Mouse (Mus musculus) brain, embryonic 18.5 days (tissue): ENCODE measurements at regions not wholly inside any gene's neighbourhood (a gene's known extent, or its start where the extent isn't known, plus 50 kb on each side); places are given as distances from the start of the nearest gene placed in this dataset.
"Not testable (repeated sequence)": the region's sequence is repeated elsewhere in the genome, so short reads cannot be mapped to it uniquely, and the experiment has no call there.

Experiments used
- DNase-seq: peaks from one replicate; pipeline ENCODE4 v3.0.0-alpha.2; 2012; ENCODE audit warnings: low read depth, low spot score

DNA sequence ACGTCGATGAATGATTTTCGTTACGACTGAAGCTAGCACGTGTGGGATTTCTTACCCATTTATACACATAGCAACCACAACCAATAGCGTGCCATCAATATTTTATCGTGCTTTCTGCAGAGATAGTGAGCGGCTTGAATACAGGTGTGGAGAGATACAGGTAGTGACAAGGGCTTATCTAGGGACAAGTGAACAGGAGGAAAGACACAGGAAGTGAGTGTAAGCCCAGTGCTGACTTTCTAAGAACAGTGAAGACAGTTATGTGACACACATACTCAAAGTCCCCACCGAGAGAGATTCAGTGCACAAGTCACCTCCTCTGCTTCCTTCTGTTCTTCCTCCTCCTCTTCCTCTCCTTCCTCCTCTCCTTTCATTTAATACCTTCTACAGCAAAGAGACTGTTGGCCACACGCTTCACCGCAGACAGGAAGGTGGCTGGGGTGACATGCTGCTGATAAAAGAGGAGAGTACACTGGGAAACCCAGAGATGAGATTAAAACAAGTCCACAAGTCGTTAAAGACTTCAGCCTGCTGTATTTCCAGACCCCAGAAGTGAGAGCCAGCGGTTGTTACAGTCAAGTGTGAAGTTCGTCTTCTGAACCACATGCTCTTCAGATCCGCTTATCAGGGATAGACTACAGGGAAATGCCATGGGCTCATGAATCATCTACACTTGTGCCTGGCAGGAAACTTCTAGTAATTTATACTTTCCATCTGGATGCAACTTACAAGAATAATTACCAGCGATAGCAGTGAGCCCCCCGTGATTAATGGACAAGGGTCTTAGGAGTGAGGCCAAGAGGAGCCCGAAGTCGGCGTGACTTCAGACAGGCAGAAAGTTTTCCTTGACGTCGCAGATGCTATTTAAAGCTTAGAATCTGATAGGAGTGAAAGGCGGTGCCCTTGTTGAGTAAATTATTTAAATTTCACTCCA, 180.5 kb downstream of the Gxylt1 start:
- DNase-seq, result no peak

DNA sequence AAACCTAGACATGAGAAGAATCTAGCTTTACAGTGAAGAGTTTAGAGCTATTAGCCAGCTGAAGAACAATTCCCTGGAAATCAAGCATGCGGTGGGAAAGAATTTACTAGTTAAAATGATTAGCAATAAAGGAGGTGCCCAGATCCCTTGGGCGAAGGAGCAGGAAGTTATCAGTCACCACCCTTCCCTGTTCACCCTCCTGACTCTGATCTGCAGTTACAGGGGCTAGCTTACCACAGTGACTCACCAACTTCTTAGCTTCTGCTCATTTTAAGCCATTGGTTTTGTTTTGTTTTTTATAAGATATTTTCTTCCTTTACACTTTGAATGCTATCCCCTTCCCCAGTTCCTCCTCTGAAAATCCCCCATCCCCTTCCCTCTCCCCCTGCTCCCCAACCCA, 183.6 kb downstream of the Gxylt1 start:
- DNase-seq, result no peak

DNA sequence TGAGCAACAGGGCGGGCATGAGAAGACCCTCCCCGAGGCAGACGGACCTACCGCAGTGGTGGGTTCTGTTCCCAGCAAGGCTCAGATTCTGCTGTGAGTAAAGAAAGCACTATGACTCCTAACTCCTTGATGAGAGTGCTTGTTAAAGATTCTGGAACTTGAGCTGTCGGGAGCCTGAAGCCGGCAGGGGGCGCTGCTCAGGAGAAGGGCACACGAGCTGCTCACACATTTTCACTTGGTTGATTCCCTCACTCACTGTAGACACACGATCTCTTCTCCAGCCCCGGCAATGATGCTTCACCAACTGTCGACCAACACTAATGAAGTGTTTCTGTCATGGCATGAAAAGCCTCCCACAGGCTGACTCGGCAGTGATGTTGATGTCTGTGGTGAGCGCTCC, 185.6 kb downstream of the Gxylt1 start:
- no peak for DNase-seq

DNA sequence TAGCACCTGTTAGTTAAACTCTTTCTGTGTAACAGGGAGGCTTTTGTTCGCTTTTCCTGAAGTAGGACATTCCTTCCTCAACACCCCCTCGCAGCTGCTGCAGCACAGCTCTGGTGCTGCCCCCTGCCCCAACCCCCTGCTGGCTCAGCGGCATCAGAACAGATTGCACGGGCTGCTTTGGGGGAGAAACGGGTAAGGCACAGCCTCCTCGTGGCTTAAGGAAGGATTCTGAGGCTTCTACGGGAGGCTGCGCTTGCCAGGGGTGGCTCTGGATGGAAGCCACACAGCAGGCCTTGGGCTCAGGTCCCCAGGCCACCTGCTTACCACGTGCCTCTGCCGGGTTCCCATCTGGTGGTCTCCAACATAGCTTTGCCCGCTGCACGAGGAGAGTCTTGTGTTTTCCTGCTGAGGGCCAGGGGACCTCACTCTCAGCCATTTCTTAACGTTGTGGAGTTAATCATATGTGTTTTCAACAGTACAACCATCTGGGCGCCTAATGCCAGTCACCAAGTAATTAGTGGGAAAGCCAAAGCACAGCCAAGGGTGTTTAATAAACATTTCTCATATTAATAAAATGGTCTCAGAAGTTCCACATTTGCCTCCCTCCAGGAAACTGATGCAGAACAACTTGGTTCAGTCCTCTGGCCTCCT, 189.9 kb downstream of the Gxylt1 start:
- DNase-seq, result no peak

DNA sequence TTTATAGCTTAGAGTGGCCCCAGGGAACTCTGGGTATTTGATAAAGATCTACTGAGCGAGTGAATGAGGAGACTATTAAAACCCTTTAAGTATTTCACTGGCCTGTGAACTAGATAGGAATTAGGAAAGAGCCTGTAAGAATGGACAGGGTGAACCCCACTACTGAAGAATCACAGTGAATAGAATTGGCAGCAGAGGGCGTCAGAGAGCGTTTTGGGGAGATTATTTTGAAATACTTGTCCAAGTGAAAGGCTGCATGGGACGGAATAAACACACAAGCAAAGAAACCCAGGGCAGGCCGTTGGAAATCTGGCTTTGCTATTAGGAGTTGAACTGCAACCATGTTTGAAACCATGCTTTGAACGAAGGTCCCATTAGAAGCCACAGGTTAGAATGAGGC, 200.9 kb downstream of the Gxylt1 start:
- DNase-seq, result no peak

DNA sequence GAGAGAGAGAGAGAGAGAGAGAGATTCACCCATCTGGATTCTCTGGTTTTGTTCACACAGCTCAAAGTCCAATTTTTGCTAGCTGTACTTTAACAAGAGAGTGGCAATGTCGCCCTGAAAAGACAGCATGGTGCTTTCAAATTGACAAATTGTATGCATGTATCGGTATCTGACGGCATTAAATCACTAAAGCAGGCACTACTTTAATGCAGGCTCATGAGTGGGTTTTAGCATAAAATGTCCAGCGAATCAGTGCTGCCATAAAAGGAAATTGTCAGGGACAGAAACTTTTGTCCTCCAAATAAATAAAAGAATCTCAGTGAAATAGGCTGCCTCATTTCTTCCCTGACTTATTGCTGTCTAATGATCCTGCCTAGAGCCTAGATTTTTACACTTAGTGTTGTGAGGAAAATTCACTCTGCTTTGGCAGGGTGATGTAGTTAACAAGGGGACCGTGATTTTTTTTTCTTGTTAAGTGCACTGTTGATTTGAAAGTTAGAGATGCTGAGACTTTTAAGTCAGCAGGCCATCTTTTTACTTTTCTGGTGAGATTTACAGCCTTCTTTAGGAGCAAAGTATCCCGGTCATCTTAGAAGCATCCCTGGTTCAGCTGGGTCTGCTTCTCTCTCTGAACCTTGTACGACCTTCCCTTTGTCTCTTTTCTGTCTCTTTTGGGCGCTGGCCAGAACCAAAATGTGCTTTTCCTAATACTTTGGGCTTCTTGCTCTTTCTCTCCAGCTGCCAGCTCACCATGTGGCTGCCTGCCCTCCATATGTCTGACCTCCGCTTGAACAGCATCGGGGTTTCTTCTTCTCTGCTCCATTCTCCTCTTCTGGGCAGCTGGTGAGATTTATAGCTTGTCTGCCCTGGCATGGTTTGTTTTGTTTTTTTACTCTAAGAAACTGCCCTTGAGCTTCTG, 212.5 kb downstream of the Gxylt1 start:
- no peak for DNase-seq

DNA sequence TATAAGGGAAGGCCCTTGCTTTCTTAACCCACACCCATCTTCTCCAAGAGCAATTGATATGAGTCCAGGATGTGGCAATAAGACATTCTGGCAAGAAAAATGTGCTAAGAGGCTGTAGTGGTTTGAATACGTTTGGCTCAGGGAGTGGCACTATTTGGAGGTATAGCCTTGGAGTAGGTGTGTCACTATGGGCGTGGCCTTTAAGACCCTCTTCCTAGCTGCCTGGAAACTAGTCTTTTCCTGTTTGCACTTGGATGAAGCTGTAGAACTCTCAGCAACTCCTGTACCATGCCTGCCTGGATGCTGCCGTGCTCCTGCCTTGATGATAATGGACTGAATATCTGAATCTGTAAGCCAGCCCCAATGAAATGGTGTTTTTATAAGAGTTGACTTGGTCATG, 221.5 kb downstream of the Gxylt1 start:
- no peak for DNase-seq

DNA sequence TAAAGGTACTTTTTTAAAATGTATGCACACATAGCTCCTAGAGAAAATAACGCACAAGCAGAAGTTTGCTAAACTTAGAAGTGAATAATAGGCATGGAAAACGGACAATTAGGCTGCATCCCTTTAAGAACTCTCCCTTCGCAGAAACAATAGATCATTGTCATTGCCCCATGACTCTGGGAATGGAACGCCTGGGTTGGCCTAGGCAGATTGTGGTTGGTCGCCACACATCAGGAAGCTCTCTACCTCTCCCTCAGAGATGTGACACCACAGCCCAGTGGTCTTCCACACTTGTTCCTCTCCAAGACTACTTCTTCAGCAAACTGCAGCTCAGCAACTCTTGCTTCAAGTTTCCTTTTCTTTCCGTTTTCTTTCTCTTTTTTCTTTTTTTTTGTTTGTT, 247.8 kb downstream of the Gxylt1 start:
- DNase-seq, result no peak

DNA sequence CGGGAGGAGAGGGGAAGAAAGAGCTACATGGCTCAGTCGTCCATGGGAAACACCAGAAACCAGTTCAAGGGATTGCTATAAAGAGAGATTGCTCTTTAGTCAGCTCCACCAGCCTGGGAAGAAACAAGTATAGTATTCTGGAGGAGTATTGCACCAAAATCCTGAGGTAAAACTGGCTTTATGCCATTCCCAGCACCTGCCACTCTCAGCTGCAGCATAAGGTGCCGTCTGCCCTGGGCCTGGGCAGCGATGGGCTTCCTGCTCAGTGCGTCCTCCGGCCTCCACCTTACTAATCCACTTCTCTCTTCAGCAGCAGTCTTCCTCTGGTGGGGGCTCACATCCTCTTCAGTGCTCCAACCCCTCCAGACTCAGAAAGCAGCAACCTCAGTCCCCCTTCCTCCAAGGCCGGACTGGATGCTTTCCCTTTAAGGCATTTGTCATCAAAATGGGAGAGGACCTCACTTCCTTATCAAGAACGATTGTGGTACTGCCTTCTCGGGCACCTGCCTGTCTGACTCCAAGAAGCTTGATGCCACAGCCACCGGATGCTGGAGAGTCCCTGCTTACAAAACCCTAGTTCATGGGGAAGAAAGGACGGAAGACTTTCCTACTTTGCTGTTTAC, 248.4 kb downstream of the Gxylt1 start:
- DNase-seq, result no peak

DNA sequence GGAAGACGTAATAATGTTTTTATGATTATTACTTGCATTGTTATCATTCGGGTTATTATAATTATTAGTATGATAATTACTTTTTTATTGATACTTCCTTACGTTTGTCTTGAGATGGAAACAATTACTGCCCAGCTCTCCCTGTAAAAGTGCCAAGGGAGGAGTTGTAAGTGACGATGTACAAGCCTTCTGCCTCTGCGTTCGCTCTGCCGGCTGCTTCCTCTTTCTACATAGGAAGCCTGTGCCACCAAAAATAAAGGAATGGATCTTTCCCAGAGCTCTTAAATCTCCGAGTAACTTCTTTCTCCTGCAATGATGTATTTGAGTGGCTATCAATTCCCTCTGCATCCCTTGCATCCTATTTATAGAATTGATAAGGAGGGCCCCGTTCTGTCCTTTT, 249.2 kb downstream of the Gxylt1 start:
- no peak for DNase-seq

DNA sequence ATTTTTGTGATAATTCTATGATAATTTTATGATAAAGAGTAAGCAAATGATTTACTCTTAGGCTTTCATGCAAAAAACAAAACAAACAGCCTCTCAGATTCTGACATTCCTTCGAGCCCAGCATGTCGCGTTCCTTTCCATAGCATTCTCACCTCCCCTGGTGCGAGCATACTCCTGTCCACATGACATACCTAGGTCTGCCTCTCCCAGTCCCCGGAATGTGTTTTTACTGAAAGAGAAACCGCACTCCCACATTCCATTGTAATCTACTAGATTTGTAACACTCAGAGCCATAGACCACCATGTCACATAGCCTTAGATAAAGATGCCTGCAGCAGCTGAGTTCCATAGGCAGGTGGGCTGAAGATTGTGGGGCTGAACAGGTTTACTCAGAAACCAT, 250.8 kb downstream of the Gxylt1 start:
- no peak for DNase-seq

DNA sequence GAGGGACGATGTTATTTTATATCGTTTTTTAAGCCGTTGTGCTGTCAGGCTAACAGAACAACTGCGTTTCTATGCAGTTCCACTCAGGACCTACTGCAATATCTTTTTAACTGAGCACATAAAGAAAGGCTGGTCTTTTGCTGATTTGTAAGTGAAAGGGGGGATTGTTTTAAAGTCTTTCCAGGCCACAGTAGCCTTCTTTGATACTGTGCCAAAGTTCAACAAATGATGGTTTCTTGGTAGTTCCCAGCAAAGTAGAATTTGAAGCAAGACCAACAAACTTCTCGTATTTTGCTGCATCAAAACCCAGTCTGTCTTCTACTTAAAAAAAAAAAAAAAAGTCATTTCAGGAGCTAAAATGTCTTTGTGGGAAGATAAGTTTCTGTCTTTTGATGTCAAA, 263.8 kb downstream of the Gxylt1 start:
- peak; percentile 16 for DNase-seq

DNA sequence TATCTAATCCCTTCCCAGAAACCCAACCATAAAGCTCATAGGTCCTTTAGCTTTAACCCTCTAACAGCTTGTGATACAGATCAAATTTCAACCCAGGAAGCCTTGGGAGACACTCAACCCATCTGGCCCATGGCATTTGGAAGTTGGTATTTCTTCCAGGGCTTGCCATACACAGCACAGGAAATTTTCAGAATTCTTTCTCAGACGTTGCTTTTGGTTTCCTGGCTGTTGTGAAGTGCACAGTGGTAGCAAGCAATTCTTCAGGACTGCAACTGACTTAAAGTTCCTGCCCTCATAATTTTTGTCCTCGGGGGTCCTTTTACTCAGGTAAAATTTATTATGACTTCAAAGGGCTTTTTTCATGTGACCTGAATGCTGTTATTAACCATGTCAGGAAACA, 264.4 kb downstream of the Gxylt1 start:
- DNase-seq, result no peak

DNA sequence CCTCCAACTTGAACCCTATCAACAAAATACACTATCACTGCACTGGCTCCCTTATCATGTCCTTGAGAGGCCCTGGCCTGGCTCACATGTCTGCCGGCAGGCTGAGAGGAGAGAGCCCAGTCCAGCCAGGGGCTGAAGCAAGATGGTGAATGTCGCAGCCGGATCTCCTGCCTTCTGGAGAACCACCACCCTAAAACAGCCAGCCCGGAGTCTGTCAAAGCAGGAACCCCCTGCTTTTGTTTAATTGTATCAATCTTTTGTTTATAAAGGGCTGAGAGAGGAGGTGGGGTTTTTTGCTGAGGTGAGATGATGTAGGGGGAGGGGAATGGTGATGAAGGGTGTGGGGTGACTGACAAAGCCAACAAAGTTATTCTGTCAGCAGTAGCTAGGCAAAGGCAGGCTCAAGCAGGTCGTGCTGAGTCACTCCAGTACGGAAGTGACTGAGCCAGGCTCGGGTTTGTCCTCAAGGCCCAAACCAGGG, 269.2 kb downstream of the Gxylt1 start:
- DNase-seq, result no peak

DNA sequence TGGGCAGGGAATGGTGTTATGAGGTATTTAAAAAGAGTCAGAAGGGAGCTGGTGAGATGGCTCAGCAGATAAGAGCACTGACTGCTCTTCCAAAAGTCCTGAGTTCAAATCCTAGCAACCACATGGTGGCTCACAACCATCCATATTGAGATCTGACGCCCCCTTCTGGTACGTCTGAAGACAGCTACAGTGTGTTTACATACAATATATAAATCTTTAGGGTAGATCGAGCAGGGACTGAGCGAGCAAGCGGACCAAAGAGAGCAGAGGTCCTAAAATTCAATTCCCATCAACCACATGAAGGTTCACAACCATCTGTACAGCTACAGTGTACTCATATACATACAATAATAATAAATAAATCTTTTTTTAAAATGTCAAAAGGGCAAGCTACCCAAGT, 269.8 kb downstream of the Gxylt1 start:
- not testable (repeated sequence) for DNase-seq

DNA sequence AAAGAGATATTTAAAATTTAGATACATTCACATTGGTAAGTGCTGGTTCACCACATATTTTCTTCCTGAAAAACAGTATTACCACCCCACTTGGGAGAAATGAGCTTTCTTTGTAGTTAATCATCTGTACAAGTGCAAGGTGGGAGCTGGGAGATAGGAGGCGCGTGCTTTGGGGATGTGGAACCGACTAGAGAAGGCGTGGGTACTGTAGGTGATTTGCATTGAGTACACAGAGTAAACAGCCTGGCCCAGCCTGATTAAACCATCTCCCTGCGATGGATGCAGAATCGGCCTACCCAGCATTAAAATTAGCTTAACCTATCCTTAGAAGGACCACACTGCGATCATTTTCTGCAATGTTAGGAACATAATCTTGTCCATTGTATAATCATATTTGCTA, 270.4 kb downstream of the Gxylt1 start:
- no peak for DNase-seq

DNA sequence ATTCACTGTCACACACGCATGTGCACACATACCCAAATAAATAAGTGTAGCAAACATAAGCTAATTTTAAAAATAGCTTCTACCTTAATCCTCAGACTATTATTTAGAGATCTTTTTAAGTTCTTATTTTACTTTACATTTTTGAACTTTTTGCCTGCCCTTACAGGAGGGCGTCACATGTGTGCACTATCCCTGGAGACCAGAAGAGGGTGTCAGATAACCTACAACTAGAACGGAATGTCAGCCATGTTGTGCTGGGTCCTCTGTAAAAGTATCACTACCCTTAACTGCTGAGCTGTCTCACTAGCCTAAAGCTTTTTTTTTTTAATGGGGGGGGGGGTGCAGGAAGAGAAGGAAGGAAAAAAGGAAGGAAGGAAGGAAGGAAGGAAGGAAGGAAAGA, 271.7 kb downstream of the Gxylt1 start:
- DNase-seq, result no peak

DNA sequence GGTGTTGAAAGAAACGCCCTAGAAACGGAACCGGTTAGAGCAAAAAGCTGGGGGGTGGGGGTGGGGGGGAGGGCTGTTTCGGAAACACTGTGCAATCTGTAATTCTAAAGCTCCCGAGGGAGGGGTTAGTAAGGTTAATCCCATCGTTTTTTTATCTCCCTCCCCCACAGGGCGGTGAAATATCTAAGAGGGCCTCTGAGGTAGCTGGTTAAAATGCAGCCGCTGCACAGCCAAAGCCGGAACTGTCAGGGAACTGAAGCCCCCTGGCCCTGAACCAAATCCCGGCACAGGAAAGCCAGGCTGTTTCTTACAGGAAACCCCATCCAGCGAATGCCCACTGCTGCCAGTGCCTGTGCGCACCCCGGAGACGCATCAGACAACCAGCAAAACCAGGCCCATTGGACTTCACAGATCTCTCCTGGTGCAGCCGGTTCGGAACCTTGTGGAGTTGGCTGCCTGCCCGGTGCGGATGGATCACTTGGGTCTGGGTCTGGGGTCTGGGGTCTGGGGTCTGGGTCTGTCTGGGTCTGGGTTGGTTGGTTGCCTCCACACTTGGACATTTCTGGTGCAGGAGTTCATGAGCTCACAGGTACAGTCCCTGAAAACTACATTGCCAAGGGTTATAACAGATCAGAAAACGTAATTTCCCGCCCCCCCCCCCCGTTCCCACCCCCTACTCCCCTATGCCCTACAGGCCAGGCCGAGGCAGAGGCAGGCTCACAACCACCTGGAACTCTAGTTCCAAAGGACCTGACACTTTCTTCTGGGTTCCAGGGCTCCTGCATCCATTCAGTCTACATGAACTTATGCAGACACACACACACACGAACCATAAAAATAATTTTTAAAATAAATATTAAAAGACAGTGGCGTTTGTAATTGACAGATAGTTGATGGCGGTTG, 272.7 kb downstream of the Gxylt1 start:
- peak; percentile 42 for DNase-seq

DNA sequence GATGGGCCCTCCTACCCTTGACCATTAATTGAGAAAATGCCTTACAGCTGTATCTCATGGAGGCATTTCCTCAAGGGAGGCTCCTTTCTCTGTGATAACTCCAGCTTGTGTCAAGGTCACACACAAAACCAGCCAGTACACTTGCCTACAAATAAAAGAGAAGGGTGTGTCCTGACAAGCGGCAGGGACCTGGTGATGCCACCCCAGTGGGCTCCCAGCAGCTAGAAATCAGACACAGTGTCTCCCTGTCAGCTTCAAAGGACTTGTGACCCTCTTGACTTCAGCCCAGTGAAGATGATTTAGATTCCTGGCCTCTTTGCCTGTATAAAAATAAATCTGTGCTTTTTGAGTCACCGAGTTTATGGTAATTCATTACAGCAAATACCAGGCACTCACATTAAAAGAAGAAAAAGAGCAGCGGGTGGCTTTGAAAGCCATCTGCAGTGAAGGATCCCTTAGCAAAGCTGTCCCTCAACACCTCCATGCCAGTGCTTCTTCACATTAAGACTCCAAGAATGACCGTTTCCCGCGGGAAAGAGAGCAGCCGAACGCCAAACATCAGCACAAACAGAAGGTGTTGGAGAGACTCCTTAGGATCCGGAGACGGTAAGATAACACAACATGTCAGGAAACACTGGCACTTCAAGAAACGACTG, 273.5 kb downstream of the Gxylt1 start:
- DNase-seq, result no peak

DNA sequence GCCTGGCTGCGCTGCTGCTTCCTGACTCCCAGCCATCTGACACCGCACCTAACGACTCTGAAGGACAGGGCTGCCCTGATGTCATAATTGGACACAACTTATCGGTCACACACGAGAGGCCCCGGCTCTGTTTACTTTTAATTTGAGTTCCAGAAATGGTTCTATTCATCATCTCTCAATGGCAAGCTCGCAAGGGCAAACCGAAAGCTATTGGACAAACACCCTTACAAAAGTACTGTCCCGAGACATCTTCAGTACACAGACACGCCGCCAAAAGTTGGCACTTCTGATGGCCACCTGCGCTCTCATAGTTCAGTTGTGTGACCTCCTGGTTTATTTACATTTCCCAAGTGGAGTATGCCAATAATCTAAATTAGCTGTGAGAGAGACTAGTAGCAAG, 274.9 kb downstream of the Gxylt1 start:
- DNase-seq, result no peak
